Mouse (Mus musculus) spleen, adult 12 weeks (tissue): Measurements from ENCODE around the gene Fuca2.
A peak's percentile ranks its signal among the peaks of the same experiment; 100 is the strongest.

ENCODE experiments used
- DNase-seq: peaks from one replicate; pipeline ENCODE4 v3.0.0; 2022; ENCODE audit warnings: low spot score

The Fuca2 gene

GRCm38 (mm10) chr10:13534751-13535150 lies 35.4 kb downstream of the Fuca2 start:
- DNase-seq, result no peak

- no peak for DNase-seq
Measured at GRCm38 (mm10) chr10:13536706-13537105, 37.4 kb downstream of the Fuca2 start.

GRCm38 (mm10) chr10:13539769-13540333 lies 40.5 kb downstream of the Fuca2 start:
- no peak for DNase-seq

GRCm38 (mm10) chr10:13541721-13542120 lies 42.4 kb downstream of the Fuca2 start:
- no peak for DNase-seq

- DNase-seq, result peak; percentile 81
Measured at GRCm38 (mm10) chr10:13552646-13553497, 53.5 kb downstream of the Fuca2 start, which contains the start of the genes Adat2 and Pex3. TSS of gene Adat2 (plus strand) at chr10:13552894. TSS of gene Pex3 (minus strand) at chr10:13553142.

- no peak for DNase-seq
Measured at GRCm38 (mm10) chr10:13553498-13553985, 54.2 kb downstream of the Fuca2 start.

GRCm38 (mm10) chr10:13554316-13554715 lies 55.0 kb downstream of the Fuca2 start:
- no peak for DNase-seq

- DNase-seq, result no peak
Measured at GRCm38 (mm10) chr10:13560014-13560674, 60.8 kb downstream of the Fuca2 start.

- peak; percentile 15 for DNase-seq
Measured at GRCm38 (mm10) chr10:13564364-13565079, 65.2 kb downstream of the Fuca2 start.

GRCm38 (mm10) chr10:13565080-13565448 lies 65.7 kb downstream of the Fuca2 start:
- DNase-seq, result no peak

- no peak for DNase-seq
Measured at GRCm38 (mm10) chr10:13566393-13566792, 67.1 kb downstream of the Fuca2 start.
